Mouse (Mus musculus) ovary, adult 18-20 months (tissue): ENCODE data around the gene Vmn2r48.
"Not testable (repeated sequence)": the region's sequence is repeated elsewhere in the genome, so short reads cannot be mapped to it uniquely, and the experiment has no call there.

Experiments
- DNase-seq: peaks from one replicate; pipeline ENCODE4 v3.0.0; 2022; ENCODE audit warnings: low spot score, mixed read lengths

Vmn2r48 gene

GRCm38 (mm10) chr7:9953485-9953884 lies at the start of gene Vmn2r48:
Vmn2r48 (minus strand) TSS chr7:9953585.
- not testable (repeated sequence) for DNase-seq

GRCm38 (mm10) chr7:9992157-9992556 lies 38.8 kb upstream of the Vmn2r48 start, which contains the start of gene Vmn2r49:
Vmn2r49 (minus strand) TSS chr7:9992257.
- not testable (repeated sequence) for DNase-seq
